Mouse (Mus musculus): Measurements from ENCODE around the gene Sectm1a.

DNA sequence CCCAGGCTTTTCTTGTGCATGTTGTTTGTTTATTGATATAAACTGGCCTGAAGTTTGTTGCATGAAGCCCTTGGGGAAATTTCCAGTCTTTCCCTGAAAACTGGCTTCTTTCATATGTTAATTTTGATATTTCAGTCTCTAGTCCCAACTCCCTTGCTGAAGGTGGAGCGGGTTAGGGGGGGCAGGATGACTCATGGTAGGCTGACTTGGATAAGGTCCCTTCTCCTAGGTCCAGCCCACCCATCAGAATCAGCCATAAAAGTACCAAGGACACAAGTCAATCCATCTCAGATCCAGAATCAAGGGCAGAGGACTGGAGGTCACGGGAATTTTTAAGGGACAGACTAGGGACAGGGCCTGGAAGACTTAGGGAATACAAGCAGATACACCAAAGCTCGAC lies 30.0 kb upstream of the Sectm1a start:
- TF ChIP-seq CTCF (IDR thresholded peaks at IDR 0.05; ENCODE audit: low read depth, low read length) (no peak), POLR2A (IDR thresholded peaks at IDR 0.05; ENCODE audit: borderline replicate concordance, low read depth, low read length) (no peak)

All from bone marrow macrophage, adult 2 months (primary cell).